Mouse (Mus musculus) urinary bladder, postnatal 4 days (tissue): ENCODE data around the gene Sytl1.
A peak's percentile ranks its signal among the peaks of the same experiment; 100 is the strongest.

Experiments used
- DNase-seq, 2 experiments: peaks; one replicate each; pipeline ENCODE4 v3.0.0; 2021 to 2022; ENCODE audit warnings: low spot score in 2 of 2

Sytl1 gene

DNA sequence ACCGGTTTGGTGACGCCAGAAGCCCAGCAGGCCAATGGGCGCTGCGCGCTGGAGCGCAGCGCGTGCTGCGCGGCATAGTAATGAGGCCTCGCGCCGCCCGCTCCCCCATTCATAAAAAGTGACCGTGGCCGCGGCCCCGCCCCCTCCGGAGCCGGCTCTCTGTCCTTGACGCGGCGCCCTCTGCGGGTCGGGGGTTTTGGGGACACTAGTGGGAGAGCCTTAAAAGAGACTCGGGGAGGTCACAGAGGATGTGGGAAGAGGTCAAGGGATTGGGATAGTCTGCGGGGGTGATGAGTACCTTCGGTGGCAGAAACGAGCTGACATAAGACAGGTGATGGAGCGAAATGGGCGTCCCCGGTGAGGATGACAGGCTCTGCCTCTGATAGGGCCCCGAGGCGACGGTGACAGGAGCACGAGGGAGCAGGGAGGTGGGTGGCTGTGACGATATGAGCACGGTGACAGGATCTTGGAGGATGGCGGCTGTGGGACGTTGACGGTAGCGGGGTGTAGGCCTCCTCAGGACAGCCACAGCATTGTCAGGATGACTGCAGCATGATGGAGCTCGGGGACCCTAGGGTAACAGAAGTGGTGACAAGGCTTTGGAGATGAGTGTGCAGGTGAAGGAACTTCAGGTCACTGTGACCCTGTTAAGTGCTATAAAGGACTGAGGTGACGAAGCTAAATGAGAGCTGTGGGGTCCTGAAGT, 50.2 kb downstream of the Sytl1 start:
- peak; percentile 58 to 76 for DNase-seq

DNA sequence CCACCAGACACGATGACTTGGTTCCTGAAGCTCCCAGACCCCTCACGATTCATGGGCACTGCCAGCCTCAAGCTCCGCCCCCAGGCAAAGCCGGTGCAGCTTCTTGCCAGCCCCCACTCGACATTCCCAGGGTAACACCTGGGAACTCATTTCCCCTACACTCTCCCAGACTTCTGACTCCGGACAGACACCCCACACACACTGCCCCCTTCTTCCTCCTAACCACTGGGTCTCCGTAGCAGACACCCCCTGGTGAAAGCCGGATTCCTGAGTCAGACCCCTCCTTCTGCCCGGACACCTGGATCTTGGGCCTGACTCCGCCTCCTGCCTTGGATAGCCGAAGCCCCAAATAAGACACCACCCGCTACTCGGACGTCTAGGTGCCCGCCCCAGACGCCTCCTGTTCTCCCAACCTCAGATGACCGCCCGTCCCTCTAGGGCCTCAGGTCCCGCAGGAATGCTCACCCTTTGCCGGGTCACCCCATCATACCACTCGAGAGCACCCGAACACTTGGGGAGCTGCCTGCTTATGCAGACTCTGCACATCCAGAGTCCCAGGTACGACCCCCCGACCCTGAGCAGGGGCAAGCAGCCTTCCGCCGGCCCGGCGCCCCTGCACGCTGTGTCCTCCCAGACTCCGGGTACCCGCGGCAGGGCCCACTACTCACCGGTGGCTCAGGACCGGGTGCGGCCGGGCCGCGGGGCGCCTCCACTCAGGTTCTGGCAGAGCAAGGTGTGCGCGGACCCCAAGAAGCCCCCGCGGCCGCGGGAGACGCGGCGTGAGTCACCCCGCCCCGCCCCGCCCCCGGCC, 51.0 kb downstream of the Sytl1 start, which contains the start of the genes Cd164l2 and Gpr3:
TSS of gene Cd164l2 (plus strand) at position 381 of the 811 bp plus-strand sequence.
TSS of gene Gpr3 (minus strand) at position 786 of the 811 bp plus-strand sequence.
- DNase-seq, result no peak

DNA sequence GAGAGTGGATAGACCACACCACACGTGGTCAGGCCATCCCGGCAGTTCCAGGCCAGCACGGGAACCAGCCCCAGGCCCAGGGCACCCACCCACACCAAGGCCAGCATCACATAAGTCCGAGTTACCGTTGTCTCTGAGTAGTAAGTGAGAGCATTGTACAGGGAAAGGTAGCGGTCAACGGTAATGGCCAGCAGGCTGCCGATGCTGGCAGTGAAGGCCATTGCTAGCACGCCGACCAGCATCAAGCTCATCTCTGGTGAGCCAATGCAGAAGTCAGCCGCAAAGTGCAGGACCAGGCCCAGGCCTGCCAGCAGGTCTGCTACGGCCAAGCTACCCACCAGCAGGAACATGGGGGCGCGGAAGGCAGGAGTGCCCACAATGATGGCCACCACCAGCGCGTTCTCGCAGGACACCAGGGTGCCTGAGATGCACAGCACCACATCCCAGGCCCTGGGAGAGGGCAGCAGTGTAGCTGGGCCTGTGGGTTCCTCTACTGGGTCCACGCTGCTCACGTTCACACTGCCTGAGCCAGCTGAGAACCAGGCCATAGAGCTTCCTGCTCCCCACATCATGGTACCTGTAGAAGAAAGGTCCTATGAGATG, 52.0 kb downstream of the Sytl1 start:
- DNase-seq, result no peak

DNA sequence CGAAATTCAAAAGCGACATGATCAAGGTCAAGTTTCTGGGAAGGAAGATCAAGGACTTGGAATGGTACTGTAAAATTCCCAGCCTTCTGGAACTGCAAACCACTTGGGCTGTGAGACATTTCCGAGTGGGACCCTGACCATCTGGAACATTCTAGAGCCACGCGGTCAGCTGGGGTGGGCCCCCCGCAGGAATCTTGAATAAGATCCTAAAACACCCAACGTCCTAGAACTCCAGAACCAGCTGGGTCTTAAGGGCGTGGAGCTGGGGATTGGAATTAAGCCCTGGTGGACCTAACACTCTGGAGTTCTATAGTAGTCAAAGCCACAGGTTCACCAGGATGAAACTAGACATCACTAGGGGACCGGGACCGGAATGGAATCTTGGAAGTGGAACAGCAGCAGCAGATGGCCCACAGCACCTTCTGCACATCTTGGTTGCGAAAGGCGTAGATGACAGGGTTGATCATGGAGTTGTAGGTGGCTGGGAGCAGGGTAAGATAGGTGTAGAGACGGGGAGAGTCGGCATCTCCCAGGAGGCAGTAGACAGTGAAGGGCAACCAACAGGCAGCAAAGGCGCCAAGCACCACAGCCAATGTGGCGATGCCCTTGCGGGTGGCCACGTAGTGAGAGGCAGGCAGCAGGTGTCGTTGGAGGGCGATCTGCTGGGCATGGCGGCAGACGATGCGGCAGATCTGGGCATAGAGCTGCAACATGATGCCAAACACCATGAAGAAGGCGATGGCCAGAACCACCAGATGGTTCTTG, 52.7 kb downstream of the Sytl1 start:
- DNase-seq, result no peak

DNA sequence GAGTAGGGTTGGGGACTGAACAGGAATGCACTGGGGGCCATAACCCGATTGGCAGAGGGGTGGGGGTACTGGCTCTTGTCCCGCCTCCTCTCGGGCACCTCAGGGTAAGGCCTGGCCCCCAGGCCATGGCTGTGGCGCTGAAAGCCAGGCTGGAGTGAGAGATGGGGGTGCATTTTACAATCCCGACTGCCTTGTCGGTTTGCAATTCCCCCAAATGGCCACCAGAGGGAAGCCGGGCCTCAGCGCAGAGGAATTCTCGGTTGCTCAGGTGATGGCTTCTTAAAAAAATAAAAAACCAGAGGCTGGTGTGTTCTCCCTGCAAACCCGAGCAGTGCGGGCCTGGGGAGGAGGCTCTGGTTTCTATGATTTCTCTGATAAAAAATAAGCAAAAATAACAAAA, 53.5 kb downstream of the Sytl1 start:
- no peak for DNase-seq

DNA sequence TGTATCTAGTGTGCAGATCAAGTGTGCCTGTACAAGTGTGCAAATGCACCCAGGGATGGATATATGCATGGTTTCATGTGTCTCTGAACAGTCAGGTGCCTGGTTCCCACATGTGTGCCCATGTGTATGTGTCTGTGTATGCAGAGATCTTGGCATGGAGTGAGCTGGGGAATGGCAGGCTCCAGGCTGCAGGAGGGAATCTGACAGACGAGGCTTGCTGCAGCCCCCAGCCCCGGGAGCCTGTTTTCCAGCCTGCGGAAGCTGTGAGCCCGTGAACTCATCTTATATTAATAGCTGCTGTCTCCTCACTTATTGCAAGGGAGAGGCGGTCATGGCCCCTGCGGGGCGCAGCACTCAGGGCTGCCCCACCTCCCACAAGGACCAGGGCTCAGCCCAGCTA, 58.5 kb downstream of the Sytl1 start:
- no peak for DNase-seq

DNA sequence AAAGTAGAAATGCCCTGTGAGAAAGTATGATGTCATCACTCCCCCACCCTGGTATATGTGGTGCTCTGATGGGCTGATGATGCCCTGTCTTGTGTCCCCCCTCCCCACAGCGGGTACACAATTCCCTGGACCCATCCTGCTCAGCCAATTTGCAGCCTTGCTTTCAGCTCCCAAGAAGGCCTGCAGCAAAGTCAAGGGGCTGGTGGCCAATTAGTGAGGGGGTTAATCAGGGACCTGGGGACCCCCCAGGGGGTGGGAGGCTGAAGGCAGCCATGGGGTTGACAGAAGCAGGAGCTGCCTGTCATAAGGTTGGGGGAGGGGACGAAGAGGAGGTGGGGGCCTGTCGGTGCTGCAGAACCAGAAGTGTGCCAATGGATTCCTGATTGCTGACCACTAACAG, 59.3 kb downstream of the Sytl1 start:
- DNase-seq, result no peak
